Mouse (Mus musculus): ENCODE results near the gene Nfix.
"Not testable (repeated sequence)": the region's sequence is repeated elsewhere in the genome, so short reads cannot be mapped to it uniquely, and the experiment has no call there.

The Nfix gene

GRCm38 (mm10) chr8:84670295-84671006 is 129.7 kb downstream of the Nfix start:
- in situ Hi-C loops (cut with MseI, MboI) = not testable (repeated sequence)

- in situ Hi-C loops (cut with MseI, MboI) = no loop called here
Observed at GRCm38 (mm10) chr8:84668731-84669485, 131.2 kb downstream of the Nfix start.

GRCm38 (mm10) chr8:84668081-84668480 is 132.1 kb downstream of the Nfix start:
- in situ Hi-C loops (cut with MseI, MboI) = no loop called here

DNA sequence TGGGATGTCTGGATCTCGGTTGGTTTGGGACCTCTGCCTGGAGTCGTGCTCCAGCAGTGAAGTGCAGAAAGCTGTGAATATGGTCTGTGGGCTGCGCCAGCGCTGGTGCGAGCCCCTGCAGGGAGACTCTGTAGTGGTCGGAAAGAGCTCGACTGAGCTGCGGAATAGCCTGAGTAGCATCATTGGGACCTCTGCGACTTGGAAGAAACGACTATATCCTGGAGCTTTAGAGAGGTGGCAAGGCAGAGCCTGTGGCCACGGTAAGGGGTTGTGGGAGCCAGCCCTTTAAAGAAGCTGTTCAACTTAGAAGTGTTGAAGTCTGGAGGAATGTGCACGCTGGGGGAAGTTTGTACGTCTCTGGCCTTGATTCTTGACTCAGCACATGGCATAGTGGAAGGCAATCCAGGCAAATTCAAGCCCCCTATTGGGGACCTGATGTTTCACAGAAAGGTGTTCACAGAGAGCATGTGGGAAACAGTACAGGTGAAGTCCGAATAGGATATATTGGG is 134.7 kb downstream of the Nfix start:
- in situ Hi-C loops (cut with MseI, MboI) = no loop called here

- in situ Hi-C loops (cut with MseI, MboI) = no loop called here
Observed at GRCm38 (mm10) chr8:84664566-84665384, 135.4 kb downstream of the Nfix start.

DNA sequence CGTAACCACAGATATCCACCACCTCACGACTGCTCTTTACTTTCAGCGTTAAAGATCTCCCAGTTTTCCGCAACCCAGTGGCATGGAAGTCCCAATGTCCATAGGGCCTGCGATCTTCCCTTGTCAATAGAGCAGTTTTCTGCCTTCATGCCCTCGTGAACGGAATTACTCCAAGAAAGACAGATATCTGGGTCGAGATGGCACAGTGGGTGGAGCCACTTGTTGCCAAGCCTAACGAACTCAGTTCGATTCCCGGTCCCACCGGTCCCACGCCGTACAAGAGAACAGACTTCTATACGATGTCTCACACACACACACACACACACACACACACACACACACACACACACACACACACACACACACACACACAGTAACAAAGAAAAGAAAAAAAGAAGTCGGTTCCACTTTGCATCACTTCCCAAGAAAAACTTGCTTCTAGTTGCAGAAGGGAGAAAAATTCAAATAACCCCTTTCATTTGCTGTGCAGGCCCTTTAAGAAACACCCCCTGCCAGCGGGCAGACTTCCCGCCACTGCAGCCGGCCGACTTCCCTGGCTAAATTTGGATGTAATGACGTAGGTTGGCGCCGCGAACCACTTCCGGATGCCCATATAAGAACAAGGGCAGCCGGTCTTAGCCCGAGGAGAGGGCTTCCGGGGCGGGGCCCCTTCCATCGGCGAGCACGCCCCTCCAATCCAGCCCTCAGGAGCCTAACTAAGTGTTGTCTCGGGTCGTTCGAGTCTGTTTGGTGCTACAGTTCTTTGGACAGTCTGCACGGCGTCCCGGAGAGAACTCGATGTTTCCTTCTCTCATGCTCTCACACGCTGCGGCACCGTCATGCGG is 136.4 kb downstream of the Nfix start:
- in situ Hi-C loops (cut with MseI, MboI) = no loop called here

GRCm38 (mm10) chr8:84662581-84663065 is 137.5 kb downstream of the Nfix start, which contains the start of gene Ier2:
Gene Ier2, minus strand, starts transcription at chr8:84662852.
- in situ Hi-C loops (cut with MseI, MboI) = no loop called here

DNA sequence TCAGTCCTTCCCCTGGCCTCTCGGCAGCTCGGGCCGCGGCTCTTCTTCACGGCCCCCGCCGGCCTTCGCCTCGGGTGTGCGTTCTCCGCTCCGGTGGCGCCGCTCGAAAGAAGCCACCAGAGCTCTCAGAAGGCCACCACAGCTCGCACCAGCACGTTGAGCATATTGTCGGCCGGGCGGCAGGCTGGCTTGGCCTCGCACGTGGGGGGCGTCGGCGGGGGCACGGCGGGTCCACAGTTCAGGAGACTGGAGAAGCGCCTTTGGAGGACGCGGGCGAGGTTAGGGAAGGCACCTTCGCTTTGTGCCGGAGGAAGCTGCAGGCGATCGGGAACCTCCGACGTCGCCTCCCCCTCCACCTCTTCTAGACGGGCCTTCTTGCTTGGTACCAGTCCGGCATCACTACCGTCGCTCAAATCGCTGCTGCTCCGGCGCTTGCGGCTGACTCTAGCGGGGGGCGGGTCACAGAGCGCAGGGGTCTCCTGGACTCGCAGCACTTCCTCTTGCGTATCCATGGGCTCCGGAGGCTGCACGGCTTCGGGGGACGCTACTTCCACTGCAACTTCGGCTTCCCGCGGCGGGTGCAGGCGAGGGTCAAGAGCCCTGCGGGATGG is 138.1 kb downstream of the Nfix start:
- in situ Hi-C loops (cut with MseI, MboI) = no loop called here

GRCm38 (mm10) chr8:84661458-84661871 is 138.7 kb downstream of the Nfix start:
- in situ Hi-C loops (cut with MseI, MboI) = no loop called here

DNA sequence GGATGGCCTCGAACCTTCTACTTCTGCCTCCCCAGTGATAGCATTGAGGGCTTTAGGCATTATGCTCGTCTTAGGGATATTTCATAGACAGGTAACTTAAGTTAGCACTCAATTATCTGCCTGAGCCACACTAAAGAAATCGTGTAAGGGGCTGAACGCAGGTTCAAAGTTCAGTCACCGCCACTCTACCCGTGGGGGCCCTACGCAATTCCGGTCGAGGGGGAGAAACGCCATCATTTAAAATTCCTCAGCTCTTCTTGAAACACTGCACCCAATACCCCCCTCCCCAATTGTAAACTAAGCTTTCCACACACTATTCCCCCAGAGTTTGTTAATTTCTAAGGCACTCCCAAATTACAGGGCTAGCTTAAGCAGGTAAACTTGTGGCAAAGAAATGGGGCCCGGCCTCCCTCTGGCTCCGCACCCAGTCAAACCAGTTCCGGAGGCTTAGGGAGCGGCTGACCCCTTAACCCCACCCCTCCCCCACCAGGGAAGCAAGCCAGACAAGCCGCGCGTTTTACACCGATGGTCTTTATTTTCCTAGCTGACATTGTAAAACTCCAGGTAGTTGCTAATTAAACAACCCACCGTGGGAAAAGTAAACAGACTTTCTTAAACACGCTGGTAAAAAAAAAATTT is 139.2 kb downstream of the Nfix start:
- in situ Hi-C loops (cut with MseI, MboI) = no loop called here

GRCm38 (mm10) chr8:84659936-84660818 is 140.0 kb downstream of the Nfix start:
- in situ Hi-C loops (cut with MseI, MboI) = no loop called here

GRCm38 (mm10) chr8:84658951-84659350 is 141.2 kb downstream of the Nfix start:
- in situ Hi-C loops (cut with MseI, MboI) = no loop called here

DNA sequence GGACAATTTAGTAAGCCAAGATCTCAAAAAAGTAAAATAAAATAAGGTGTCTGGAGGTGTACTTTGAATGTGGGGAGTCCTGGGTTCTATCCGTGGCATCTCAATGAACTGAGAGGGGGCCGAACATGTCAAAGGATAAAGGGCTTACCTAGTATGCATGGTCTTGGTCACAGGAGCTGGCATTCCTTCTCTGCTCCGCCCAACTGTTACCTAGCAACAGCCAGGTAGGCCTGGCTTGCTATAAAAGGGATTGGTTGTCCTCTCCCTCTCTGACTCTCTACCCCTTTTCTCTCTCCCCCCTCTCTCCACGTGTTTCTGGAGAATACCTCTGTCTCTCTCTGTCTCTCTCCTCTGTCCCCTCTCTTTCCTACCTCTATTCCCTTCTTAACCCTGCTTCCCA is 142.5 kb downstream of the Nfix start:
- in situ Hi-C loops (cut with MseI, MboI) = no loop called here

- in situ Hi-C loops (cut with MseI, MboI) = no loop called here
Observed at GRCm38 (mm10) chr8:84657203-84657602, 142.9 kb downstream of the Nfix start.

GRCm38 (mm10) chr8:84656641-84657126 is 143.5 kb downstream of the Nfix start:
- in situ Hi-C loops (cut with MseI, MboI) = no loop called here

DNA sequence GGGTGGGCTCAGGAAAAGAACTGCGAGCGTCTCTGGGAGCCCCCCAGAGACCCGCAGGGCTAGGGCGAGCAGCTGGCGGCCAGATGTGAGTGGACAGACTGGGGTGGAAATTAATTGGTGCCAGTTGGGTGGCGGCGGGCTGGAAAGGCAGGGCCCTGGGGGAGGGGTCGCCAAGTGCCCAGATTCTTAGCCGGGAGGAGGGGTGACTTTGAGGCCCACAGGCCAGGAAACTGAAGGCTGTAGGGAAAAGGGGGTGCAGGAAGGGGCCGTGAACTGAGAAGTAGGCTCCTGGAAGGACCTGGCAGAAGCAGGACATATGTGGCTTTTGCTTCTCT is 144.0 kb downstream of the Nfix start:
- in situ Hi-C loops (cut with MseI, MboI) = no loop called here

DNA sequence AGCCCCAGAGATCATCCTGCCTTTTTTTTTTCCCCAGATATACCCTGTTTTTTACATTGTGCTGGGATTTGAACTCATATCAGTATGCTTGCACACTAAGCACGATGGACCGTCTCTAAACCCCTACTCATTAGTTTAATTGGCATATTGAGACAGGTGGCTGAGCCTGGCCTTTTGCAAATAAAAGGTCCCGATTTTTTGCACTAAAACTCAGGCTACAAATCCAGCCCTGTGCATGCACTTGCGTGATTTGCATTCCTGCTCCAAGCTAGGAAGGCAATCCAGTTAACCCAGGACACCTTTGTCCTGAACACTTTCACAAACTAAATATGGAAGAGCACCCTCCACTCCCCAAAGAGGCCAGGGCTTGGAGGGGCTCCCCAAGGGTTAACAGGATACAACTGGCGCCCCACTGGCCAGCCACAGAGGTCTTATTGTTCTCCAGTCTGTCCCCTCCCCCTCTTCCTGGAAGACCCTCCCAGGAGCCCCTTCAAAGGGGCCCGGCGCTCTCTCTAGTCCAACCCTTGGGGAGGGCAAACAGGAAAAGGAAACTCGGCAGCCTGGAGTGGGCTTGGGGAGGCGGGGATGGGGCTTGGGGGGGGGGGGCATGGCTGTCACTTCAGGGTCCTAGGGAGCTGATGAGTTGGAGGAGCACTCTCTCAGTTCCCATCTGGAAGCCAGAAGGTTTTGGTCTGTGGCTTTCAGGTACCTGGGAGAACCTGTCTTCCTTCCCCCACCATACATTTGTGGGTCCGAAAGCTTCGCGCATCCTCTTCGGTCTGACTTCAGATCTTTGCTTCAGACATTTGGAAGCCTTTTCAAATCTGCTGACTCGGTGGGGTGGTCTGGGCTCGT is 144.6 kb downstream of the Nfix start:
- in situ Hi-C loops (cut with MseI, MboI) = no loop called here

- in situ Hi-C loops (cut with MseI, MboI) = no loop called here
Observed at GRCm38 (mm10) chr8:84654597-84654996, 145.5 kb downstream of the Nfix start.

Data from mouse trophoblast stem cell (cell line).